Mouse (Mus musculus): ENCODE measurements at regions not wholly inside any gene's neighbourhood (a gene's known extent, or its start where the extent isn't known, plus 50 kb on each side); places are given as distances from the start of the nearest gene placed in this dataset.
"Not testable (repeated sequence)": the region's sequence is repeated elsewhere in the genome, so short reads cannot be mapped to it uniquely, and the experiment has no call there.

GRCm38 (mm10) chr14:102793753-102794152 is 188.7 kb downstream of the Kctd12 start:
- no peak for DNase-seq

- no peak for DNase-seq
Observed at GRCm38 (mm10) chr14:102790916-102791315, 191.5 kb downstream of the Kctd12 start.

- DNase-seq, result no peak
Observed at GRCm38 (mm10) chr14:102782227-102782626, 200.2 kb downstream of the Kctd12 start.

- peak; percentile 60 to 64 for DNase-seq
Observed at GRCm38 (mm10) chr14:102769716-102770115, 212.7 kb downstream of the Kctd12 start.

- no peak for DNase-seq
Observed at GRCm38 (mm10) chr14:102748687-102749086, 233.8 kb downstream of the Kctd12 start.

GRCm38 (mm10) chr14:102742331-102742730 is 240.1 kb downstream of the Kctd12 start:
- no peak for DNase-seq

GRCm38 (mm10) chr14:102736656-102737055 is 245.8 kb downstream of the Kctd12 start:
- DNase-seq, result no peak

- DNase-seq, result not testable (repeated sequence)
Observed at GRCm38 (mm10) chr14:102733718-102734117, 248.7 kb downstream of the Kctd12 start.

- no peak for DNase-seq
Observed at GRCm38 (mm10) chr14:102731746-102732145, 250.7 kb downstream of the Kctd12 start.

- no peak for DNase-seq
Observed at GRCm38 (mm10) chr14:102722633-102723032, 259.8 kb downstream of the Kctd12 start.

- no peak for DNase-seq
Observed at GRCm38 (mm10) chr14:102718558-102718957, 263.9 kb downstream of the Kctd12 start.

- no peak for DNase-seq
Observed at GRCm38 (mm10) chr14:102712600-102712999, 269.8 kb downstream of the Kctd12 start.

- DNase-seq, result no peak
Observed at GRCm38 (mm10) chr14:102706704-102707336, 275.6 kb downstream of the Kctd12 start.

- no peak for DNase-seq
Observed at GRCm38 (mm10) chr14:102701108-102701507, 281.3 kb downstream of the Kctd12 start.

- DNase-seq, result no peak
Observed at GRCm38 (mm10) chr14:102700457-102700856, 282.0 kb downstream of the Kctd12 start.

GRCm38 (mm10) chr14:102699015-102699414 is 283.4 kb downstream of the Kctd12 start:
- no peak for DNase-seq

- no peak for DNase-seq
Observed at GRCm38 (mm10) chr14:102686791-102687190, 295.6 kb downstream of the Kctd12 start.

- DNase-seq, result no peak
Observed at GRCm38 (mm10) chr14:102676582-102676981, 305.9 kb downstream of the Kctd12 start.

- no peak for DNase-seq
Observed at GRCm38 (mm10) chr14:102674635-102675034, 307.8 kb downstream of the Kctd12 start.

- DNase-seq, result no peak
Observed at GRCm38 (mm10) chr14:102673724-102674123, 308.7 kb downstream of the Kctd12 start.

GRCm38 (mm10) chr14:102663240-102663639 is 319.2 kb downstream of the Kctd12 start:
- no peak for DNase-seq

- DNase-seq, result no peak
Observed at GRCm38 (mm10) chr14:102660351-102660750, 322.1 kb downstream of the Kctd12 start.

GRCm38 (mm10) chr14:102656235-102656634 is 326.2 kb downstream of the Kctd12 start:
- DNase-seq, result no peak

GRCm38 (mm10) chr14:102629601-102630000 is 352.8 kb downstream of the Kctd12 start:
- DNase-seq, result no peak

GRCm38 (mm10) chr14:102621546-102621945 is 360.9 kb downstream of the Kctd12 start:
- DNase-seq, result no peak

All from B cell, adult 2 months (primary cell).